Mouse (Mus musculus) right cerebral cortex, adult 18-20 months (tissue): ENCODE results near the gene Jak1.
"Not testable (repeated sequence)": the region's sequence is repeated elsewhere in the genome, so short reads cannot be mapped to it uniquely, and the experiment has no call there.

Experiments
- DNase-seq: peaks from one replicate; pipeline ENCODE4 v3.0.0; 2022; ENCODE audit warnings: mixed read lengths

Gene Jak1

GRCm38 (mm10) chr4:101275881-101276280 lies 10.8 kb upstream of the Jak1 start:
- DNase-seq, result no peak

GRCm38 (mm10) chr4:101270734-101271133 lies 5.7 kb upstream of the Jak1 start:
- DNase-seq, result no peak

GRCm38 (mm10) chr4:101268506-101268905 lies 3.4 kb upstream of the Jak1 start:
- not testable (repeated sequence) for DNase-seq

- no peak for DNase-seq
Measured at GRCm38 (mm10) chr4:101265523-101265922, 441 bp upstream of the Jak1 start.

GRCm38 (mm10) chr4:101263968-101264740 lies 928 bp downstream of the Jak1 start:
- DNase-seq, result peak; percentile 45

- DNase-seq, result no peak
Measured at GRCm38 (mm10) chr4:101261596-101261995, 3.5 kb downstream of the Jak1 start.

- DNase-seq, result no peak
Measured at GRCm38 (mm10) chr4:101260744-101261291, 4.3 kb downstream of the Jak1 start.

GRCm38 (mm10) chr4:101256526-101257210 lies 8.4 kb downstream of the Jak1 start:
- no peak for DNase-seq

GRCm38 (mm10) chr4:101254606-101255349 lies 10.3 kb downstream of the Jak1 start:
- DNase-seq, result no peak

GRCm38 (mm10) chr4:101254015-101254414 lies 11.1 kb downstream of the Jak1 start:
- DNase-seq, result no peak

- DNase-seq, result no peak
Measured at GRCm38 (mm10) chr4:101252781-101253622, 12.1 kb downstream of the Jak1 start.

GRCm38 (mm10) chr4:101252016-101252415 lies 13.1 kb downstream of the Jak1 start:
- DNase-seq, result no peak

- DNase-seq, result no peak
Measured at GRCm38 (mm10) chr4:101249977-101250743, 14.9 kb downstream of the Jak1 start.

- no peak for DNase-seq
Measured at GRCm38 (mm10) chr4:101247355-101247754, 17.7 kb downstream of the Jak1 start.

- no peak for DNase-seq
Measured at GRCm38 (mm10) chr4:101246569-101246968, 18.5 kb downstream of the Jak1 start.

- peak; percentile 50 for DNase-seq
Measured at GRCm38 (mm10) chr4:101244257-101245011, 20.6 kb downstream of the Jak1 start.

GRCm38 (mm10) chr4:101240875-101241173 lies 24.3 kb downstream of the Jak1 start:
- no peak for DNase-seq

GRCm38 (mm10) chr4:101240163-101240874 lies 24.8 kb downstream of the Jak1 start:
- no peak for DNase-seq

- no peak for DNase-seq
Measured at GRCm38 (mm10) chr4:101239313-101240162, 25.5 kb downstream of the Jak1 start.
